ENCODE assay signal across 8 mouse cellular contexts in genomic region chr4:118269999-118270398, GRCm38 (mm10). TPM values are rescaled to one million over a fixed set of nuclear protein-coding genes. Genes with fewer than 3 reads are reported as not detected.
DNase-seq lines count a peak whose midpoint lies in the region; ATAC-seq and TF ChIP-seq lines count a peak whose summit lies in the region.

No protein-coding gene starts in this region.

- H3K27ac ChIP-seq in heart, embryonic 11.5 days (ENCODE audit: low read depth, low read length) = peak overlapping the region; percentile 4; the same call in 1 of the 2 replicates
- peak overlapping the region; percentile 91 for H3K27ac ChIP-seq in kidney, postnatal 0 days
- H3K27ac ChIP-seq in stomach, embryonic 16.5 days (ENCODE audit: low read length) = peak overlapping the region; percentile 97; the same call in 1 of the 2 replicates

- H3K9me3 ChIP-seq in heart, embryonic 11.5 days (replicated peaks; ENCODE audit: control insufficient read depth, low read length) = no peaks in the 10 kb centered on the region
- H3K9me3 ChIP-seq in kidney, postnatal 0 days (replicated peaks; ENCODE audit: low read length) = no peaks in the 10 kb centered on the region
- H3K9me3 ChIP-seq in stomach, embryonic 16.5 days (replicated peaks; ENCODE audit: control insufficient read depth, low read length) = no peaks in the 10 kb centered on the region

- no peak for ATAC-seq in heart, embryonic 11.5 days (replicated peaks; ENCODE audit: insufficient number of reproducible peaks, low FRiP score, low TSS enrichment)
- no peak; the same call in 1 of the 2 replicates for ATAC-seq in kidney, postnatal 0 days (replicated peaks; ENCODE audit: low FRiP score, low read depth)
- ATAC-seq in stomach, embryonic 16.5 days (ENCODE audit: insufficient read depth, low FRiP score) = no peak
- no peak for ATAC-seq in inflammation-experienced regulatory T-cells, adult 6 months

- H3K4me2 ChIP-seq in heart, embryonic 11.5 days = no peak overlapping the region
- no peak overlapping the region for H3K4me2 ChIP-seq in kidney, postnatal 0 days (ENCODE audit: low read length)
- no peak overlapping the region for H3K4me2 ChIP-seq in stomach, embryonic 16.5 days (ENCODE audit: low read depth, low read length)

- TF ChIP-seq CTCF in kidney, postnatal 0 days (IDR thresholded peaks at IDR 0.05; ENCODE audit: low read depth) = no peak

- no peak overlapping the region for H3K9ac ChIP-seq in heart, embryonic 11.5 days (ENCODE audit: low read depth, low read length)
- H3K9ac ChIP-seq in kidney, postnatal 0 days (ENCODE audit: low read depth, low read length) = no peak overlapping the region
- H3K9ac ChIP-seq in stomach, embryonic 16.5 days (ENCODE audit: low read length) = peak overlapping the region; percentile 8; the same call in 1 of the 2 replicates

- WGBS in heart, embryonic 11.5 days (ENCODE audit: insufficient replicate concordance) = 52% methylated on average over 6 of the region's 6 CpGs
- WGBS in kidney, postnatal 0 days = 24% methylated on average over 6 of the region's 6 CpGs
- WGBS in stomach, embryonic 16.5 days = 48% methylated on average over 6 of the region's 6 CpGs

- intact Hi-C loops in gastrocnemius, postnatal 14 days (cut with DNase I; ENCODE audit: low total_unique reads) = no loop called here

- peaks cover 44% of the 10 kb centered on the region for H3K4me1 ChIP-seq in heart, embryonic 11.5 days (ENCODE audit: control insufficient read depth, insufficient read depth, low read length)
- H3K4me1 ChIP-seq in kidney, postnatal 0 days (replicated peaks; ENCODE audit: insufficient read depth, low read length) = peaks cover 48% of the 10 kb centered on the region
- H3K4me1 ChIP-seq in stomach, embryonic 16.5 days (ENCODE audit: control insufficient read depth, insufficient read depth, low read length) = peaks cover 58% of the 10 kb centered on the region

- peaks cover 3% of the 10 kb centered on the region; the same call in 1 of the 2 replicates for H3K36me3 ChIP-seq in heart, embryonic 11.5 days (ENCODE audit: control insufficient read depth, insufficient read depth, low read length)
- peaks cover 6% of the 10 kb centered on the region for H3K36me3 ChIP-seq in kidney, postnatal 0 days (ENCODE audit: insufficient read depth, low read length)
- peaks cover 11% of the 10 kb centered on the region; the same call in 1 of the 2 replicates for H3K36me3 ChIP-seq in stomach, embryonic 16.5 days (ENCODE audit: control insufficient read depth, insufficient read depth, low read length)

- DNase-seq in gastrocnemius, postnatal 14 days = peak; percentile 58
- no peak for DNase-seq in gastrocnemius, adult 8-10 months (ENCODE audit: low spot score in 2 of 2)
- peak; percentile 91 for DNase-seq in Muller cell, postnatal 12 days (ENCODE audit: inconsistent ontology term)
- DNase-seq in kidney, postnatal 0 days (ENCODE audit: low spot score) = peak; percentile 85
- no peak for DNase-seq in cerebellum, adult 9-11 months

- no peaks in the 10 kb centered on the region for H3K27me3 ChIP-seq in heart, embryonic 11.5 days (ENCODE audit: control insufficient read depth, insufficient read depth, low read length)
- no peaks in the 10 kb centered on the region for H3K27me3 ChIP-seq in kidney, postnatal 0 days (ENCODE audit: insufficient read depth, low read length)
- H3K27me3 ChIP-seq in stomach, embryonic 16.5 days (ENCODE audit: control insufficient read depth, insufficient read depth, low read length) = no peaks in the 10 kb centered on the region

- no peak overlapping the region for H3K4me3 ChIP-seq in heart, embryonic 11.5 days (ENCODE audit: low read depth, low read length)
- H3K4me3 ChIP-seq in kidney, postnatal 0 days (replicated peaks; ENCODE audit: low read depth, low read length) = no peak overlapping the region
- H3K4me3 ChIP-seq in stomach, embryonic 16.5 days (replicated peaks; ENCODE audit: low read length) = no peak overlapping the region

RNA-seq across cellular contexts. Expression of gene Ptprf, which starts 21.2 kb away (rescaled TPM):
- total RNA-seq in gastrocnemius, postnatal 14 days (2021) = 10 to 100 TPM in 1 of 2 experiments, 1 to 10 TPM in 1; 7.7 to 11.7 TPM
- 1 to 10 TPM in 3 of 4 experiments, under 1 TPM in 1; 0.63 to 2.1 (median 1.3) TPM for total RNA-seq in gastrocnemius, adult 8-10 months (2022)
- 24.5 and 26.9 TPM in 2 replicates for polyA plus RNA-seq in heart, embryonic 11.5 days (2014; fragmentation: Nextera tagmentation; extraction: Ambion mirVana)
- 34.0 and 37.6 TPM in 2 replicates for polyA plus RNA-seq in kidney, postnatal 0 days (2015; fragmentation: Nextera tagmentation; extraction: Ambion mirVana)
- polyA plus RNA-seq in stomach, embryonic 16.5 days (2015; fragmentation: Nextera tagmentation; extraction: Ambion mirVana) = 86.0 and 93.0 TPM in 2 replicates
- polyA plus RNA-seq in inflammation-experienced regulatory T-cells, adult 6 months (2017; shearing (Covaris generic)) = under 1 TPM; 0.11 to 0.92 (median 0.56) TPM

Comparison
In these comparisons a context has a peak if more than half of its experiments do, and no peak if none do; other contexts are left out.
1. DNase-seq: peak in gastrocnemius, postnatal 14 days (single experiment), Muller cell, postnatal 12 days (single experiment) and kidney, postnatal 0 days (single experiment); none in gastrocnemius, adult 8-10 months (0 of 2) and cerebellum, adult 9-11 months (single experiment).
2. H3K27ac ChIP-seq: peak in every context shown above with its lines; median percentile 97 in stomach, embryonic 16.5 days; 91 in kidney, postnatal 0 days; 4 in heart, embryonic 11.5 days.
3. RNA of gene Ptprf, which starts 21.2 kb away (polyA plus RNA-seq): 86.0 to 93.0 TPM in stomach, embryonic 16.5 days, 34.0 to 37.6 TPM in kidney, postnatal 0 days and 24.5 to 26.9 TPM in heart, embryonic 11.5 days; 0.11 to 0.92 TPM in inflammation-experienced regulatory T-cells, adult 6 months; every median in the first group is over 10 times any median in the second.